Mouse (Mus musculus) midbrain, embryonic 12.5 days (tissue): Measurements from ENCODE around the gene Itm2b. TPM values are rescaled to one million over a fixed set of nuclear protein-coding genes. Genes with fewer than 3 reads are reported as not detected.

ENCODE experiments used
- ATAC-seq: fragments of 200-750 bp; cut with Nextera tagmentation; 2 replicates; pipeline ENCODE4 v1.8.0; 2017; ENCODE audit warnings: low read depth, moderate TSS enrichment, moderate library complexity; ENCODE audit not compliant: low FRiP score
- H3K27ac ChIP-seq: fragments of 300-500 bp; sonication (generic); replicated peaks from 2 replicates; pipeline ENCODE4 v1.5.1; 2016; ENCODE audit warnings: mild to moderate bottlenecking
- H3K27me3 ChIP-seq: fragments of 300-500 bp; sonication (generic); 2 replicates; pipeline ENCODE4 v1.6.1; 2016; ENCODE audit warnings: mild to moderate bottlenecking
- H3K36me3 ChIP-seq: fragments of 300-500 bp; sonication (generic); 2 replicates; pipeline ENCODE4 v1.6.1; 2016
- H3K4me1 ChIP-seq: fragments of 300-500 bp; sonication (generic); 2 replicates; pipeline ENCODE4 v1.6.1; 2016
- H3K4me2 ChIP-seq: fragments of 300-500 bp; sonication (generic); replicated peaks from 2 replicates; pipeline ENCODE4 v1.6.1; 2016; ENCODE audit warnings: mild to moderate bottlenecking, moderate library complexity
- H3K4me3 ChIP-seq: fragments of 300-500 bp; sonication (generic); 2 replicates; pipeline ENCODE4 v1.5.1; 2016; ENCODE audit warnings: mild to moderate bottlenecking
- H3K9ac ChIP-seq: fragments of 300-500 bp; sonication (generic); replicated peaks from 2 replicates; pipeline ENCODE4 v1.6.1; 2016; ENCODE audit warnings: mild to moderate bottlenecking, moderate library complexity
- H3K9me3 ChIP-seq: fragments of 300-500 bp; sonication (generic); 2 replicates; pipeline ENCODE4 v1.6.1; 2016; ENCODE audit warnings: mild to moderate bottlenecking
- WGBS: fragments of 180-500 bp; shearing (Covaris S2); methylation state at CpG from one replicate; pipeline ENCODE4 v1.1.7; 2016; 5-methylcytosine and 5-hydroxymethylcytosine counted together
- polyA plus RNA-seq: library from polyadenylated mRNA; unstranded; fragments of >200 nt; fragmentation: Nextera tagmentation; extraction: Ambion mirVana; gene quantifications from 2 replicates; pipeline ENCODE4 v1.2.1, GENCODE M21; 2016

Gene Itm2b
- polyA plus RNA-seq, 1 experiment from 2014 or later = 367 TPM

DNA sequence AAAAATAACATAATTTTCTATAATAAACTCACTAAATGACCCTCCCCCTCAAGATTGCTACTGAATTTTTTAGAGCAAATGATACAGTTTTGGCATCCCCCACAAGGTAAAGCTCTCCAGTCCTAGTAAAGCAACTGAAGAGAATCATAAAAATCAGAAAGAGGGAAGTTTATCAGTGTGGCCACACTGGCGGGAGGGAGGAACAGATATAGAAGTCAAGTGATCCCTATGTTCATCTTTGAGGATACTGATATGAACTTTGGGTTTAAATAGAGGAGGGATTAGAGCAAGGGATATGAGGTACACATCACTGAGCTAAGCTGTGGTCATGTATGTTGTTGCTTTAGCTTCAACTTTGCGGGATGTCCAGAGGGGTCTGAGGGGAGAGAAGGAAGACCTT, 5.1 kb upstream of the Itm2b start:
- no peaks in the 10 kb centered on the region for H3K36me3 ChIP-seq
- 0 out of 2 replicates have a peak, but pooled peaks cover 4% of the 10 kb centered on the region for H3K9me3 ChIP-seq
- H3K4me2 ChIP-seq = no peak overlapping the region
- no peak overlapping the region for H3K27ac ChIP-seq
- no peak overlapping the region for H3K4me3 ChIP-seq
- 0 out of 2 replicates have a peak, but pooled peaks cover 4% of the 10 kb centered on the region for H3K4me1 ChIP-seq
- H3K9ac ChIP-seq = no peak overlapping the region
- no peaks in the 10 kb centered on the region for H3K27me3 ChIP-seq
- 91% methylated on average over 2 of the region's 2 CpGs for WGBS
- no peak for ATAC-seq

GRCm38 (mm10) chr14:73389059-73389458, 4.0 kb upstream of the Itm2b start:
- no peak overlapping the region for H3K27ac ChIP-seq
- H3K9ac ChIP-seq = no peak overlapping the region
- H3K27me3 ChIP-seq = no peaks in the 10 kb centered on the region
- no peak overlapping the region for H3K4me3 ChIP-seq
- WGBS = 49% methylated on average over 7 of the region's 7 CpGs
- H3K9me3 ChIP-seq = 0 out of 2 replicates have a peak, but pooled peaks cover 4% of the 10 kb centered on the region
- no peaks in the 10 kb centered on the region for H3K36me3 ChIP-seq
- no peak overlapping the region for H3K4me2 ChIP-seq
- ATAC-seq = no peak
- H3K4me1 ChIP-seq = 0 out of 2 replicates have a peak, but pooled peaks cover 8% of the 10 kb centered on the region

GRCm38 (mm10) chr14:73388546-73388945, 3.5 kb upstream of the Itm2b start:
- Histone ChIP-seq H3K36me3 (no peaks in the 10 kb centered on the region), H3K4me2 (no peak overlapping the region), H3K9me3 (0 out of 2 replicates have a peak, but pooled peaks cover 4% of the 10 kb centered on the region), H3K27me3 (no peaks in the 10 kb centered on the region), H3K27ac (no peak overlapping the region), H3K4me3 (no peak overlapping the region), H3K9ac (no peak overlapping the region), H3K4me1 (peaks cover 11% of the 10 kb centered on the region; the same call in 1 of the 2 replicates)
- 59% methylated on average over 7 of the region's 7 CpGs for WGBS
- ATAC-seq = no peak

DNA sequence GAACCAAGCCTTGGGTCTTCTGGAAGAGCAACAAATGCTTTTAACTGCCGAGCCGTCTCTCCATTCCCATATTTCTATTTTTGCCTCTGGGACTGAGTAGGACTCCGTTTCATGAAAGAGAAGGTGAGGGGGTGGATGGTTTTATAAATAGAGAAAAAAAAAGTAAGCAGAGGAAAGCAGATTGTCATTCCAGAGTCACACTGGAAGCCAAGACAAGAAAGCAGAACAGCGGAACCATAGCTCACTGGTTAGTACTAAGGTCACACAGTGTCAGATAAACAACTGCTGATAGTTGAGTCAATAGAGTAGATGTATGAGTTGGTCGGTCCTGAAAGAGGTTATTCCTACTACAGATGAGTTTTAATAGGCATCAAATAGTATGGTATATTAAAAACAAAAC, 1.4 kb upstream of the Itm2b start:
- no peaks in the 10 kb centered on the region for H3K27me3 ChIP-seq
- no peak overlapping the region for H3K9ac ChIP-seq
- H3K36me3 ChIP-seq = no peaks in the 10 kb centered on the region
- peaks cover 32% of the 10 kb centered on the region for H3K4me1 ChIP-seq
- 0 out of 2 replicates have a peak, but pooled peaks cover 4% of the 10 kb centered on the region for H3K9me3 ChIP-seq
- no peak for ATAC-seq
- no peak overlapping the region for H3K4me3 ChIP-seq
- no peak overlapping the region for H3K27ac ChIP-seq
- no peak overlapping the region for H3K4me2 ChIP-seq
- WGBS = 94% methylated on average over 5 of the region's 5 CpGs

DNA sequence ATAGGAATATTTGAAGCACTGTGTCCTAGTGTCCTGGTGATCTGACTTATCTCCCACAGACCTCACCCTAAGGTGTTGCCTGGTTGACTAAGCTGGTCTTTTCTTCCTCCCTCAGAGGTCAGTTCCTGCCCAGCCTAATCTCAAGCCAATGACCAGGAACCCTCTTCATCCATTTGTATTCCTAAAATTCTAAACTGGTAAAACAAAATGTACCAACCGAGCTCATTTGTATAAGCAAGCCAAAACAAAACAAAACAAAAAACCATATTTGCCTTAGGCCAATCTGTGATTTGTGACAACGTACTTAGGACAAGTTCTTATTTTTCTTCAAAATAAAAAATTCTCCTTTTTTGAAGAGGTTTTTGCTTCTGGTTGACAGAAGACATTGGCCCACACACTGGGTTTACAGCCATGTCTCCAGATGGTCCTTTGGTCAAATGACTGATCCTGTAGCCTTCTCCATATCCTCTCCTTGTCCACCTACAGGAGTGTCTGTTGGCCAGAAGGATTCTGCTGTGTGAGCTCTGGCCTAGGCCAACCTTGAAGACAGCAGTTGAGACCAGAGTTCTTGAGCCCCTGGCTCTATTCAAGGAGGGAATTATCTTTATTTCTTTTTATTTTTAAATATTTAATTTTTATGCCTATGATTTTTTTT, 758 bp upstream of the Itm2b start:
- peak; percentile 13; the same call in 1 of the 2 replicates for ATAC-seq
- Histone ChIP-seq H3K4me2 (peak overlapping the region; percentile 62), H3K36me3 (no peaks in the 10 kb centered on the region), H3K27me3 (no peaks in the 10 kb centered on the region), H3K9me3 (0 out of 2 replicates have a peak, but pooled peaks cover 4% of the 10 kb centered on the region), H3K27ac (no peak overlapping the region; the same call in 1 of the 2 replicates), H3K9ac (no peak overlapping the region), H3K4me1 (peaks cover 36% of the 10 kb centered on the region), H3K4me3 (peak overlapping the region; percentile 72; the same call in 1 of the 2 replicates)
- WGBS = 77% methylated on average over 2 of the region's 2 CpGs

GRCm38 (mm10) chr14:73384546-73384912, 560 bp downstream of the Itm2b start:
- Histone ChIP-seq H3K9ac (peak overlapping the region; percentile 95), H3K9me3 (0 out of 2 replicates have a peak, but pooled peaks cover 4% of the 10 kb centered on the region), H3K27me3 (no peaks in the 10 kb centered on the region), H3K4me3 (peak overlapping the region; percentile 72), H3K4me1 (peaks cover 36% of the 10 kb centered on the region), H3K36me3 (no peaks in the 10 kb centered on the region), H3K4me2 (peak overlapping the region; percentile 62), H3K27ac (peak overlapping the region; percentile 92)
- WGBS = under 1% methylated on average over 13 of the region's 13 CpGs
- ATAC-seq = no peak

GRCm38 (mm10) chr14:73383746-73384145, 1.3 kb downstream of the Itm2b start:
- Histone ChIP-seq H3K36me3 (0 out of 2 replicates have a peak, but pooled peaks cover 4% of the 10 kb centered on the region), H3K4me1 (peaks cover 36% of the 10 kb centered on the region), H3K27me3 (no peaks in the 10 kb centered on the region), H3K9ac (no peak overlapping the region), H3K4me2 (peak overlapping the region; percentile 62), H3K9me3 (0 out of 2 replicates have a peak, but pooled peaks cover 4% of the 10 kb centered on the region), H3K4me3 (peak overlapping the region; percentile 72), H3K27ac (no peak overlapping the region)
- ATAC-seq = no peak
- 42% methylated on average over 2 of the region's 2 CpGs for WGBS

- H3K9ac ChIP-seq = peak overlapping the region; percentile 24; the same call in 1 of the 2 replicates
- 0 out of 2 replicates have a peak, but pooled peaks cover under 1% of the 10 kb centered on the region for H3K9me3 ChIP-seq
- peaks cover 36% of the 10 kb centered on the region for H3K4me1 ChIP-seq
- peak overlapping the region; percentile 62 for H3K4me2 ChIP-seq
- H3K36me3 ChIP-seq = peaks cover 15% of the 10 kb centered on the region
- H3K27me3 ChIP-seq = no peaks in the 10 kb centered on the region
- 0 out of 2 replicates have a peak overlapping the region, but pooled peaks have one; percentile 30 for H3K27ac ChIP-seq
- ATAC-seq = no peak
- WGBS = 61% methylated on average over 9 of the region's 9 CpGs
- H3K4me3 ChIP-seq = no peak overlapping the region
These were observed 2.4 kb downstream of the Itm2b start for GRCm38 (mm10) chr14:73382699-73383098.

- H3K9me3 ChIP-seq = no peaks in the 10 kb centered on the region
- H3K36me3 ChIP-seq = peaks cover 21% of the 10 kb centered on the region
- H3K4me2 ChIP-seq = no peak overlapping the region
- ATAC-seq = no peak
- 64% methylated on average over 4 of the region's 4 CpGs for WGBS
- H3K27me3 ChIP-seq = no peaks in the 10 kb centered on the region
- H3K27ac ChIP-seq = no peak overlapping the region
- peaks cover 36% of the 10 kb centered on the region for H3K4me1 ChIP-seq
- no peak overlapping the region for H3K4me3 ChIP-seq
- H3K9ac ChIP-seq = no peak overlapping the region
These were observed 3.5 kb downstream of the Itm2b start for GRCm38 (mm10) chr14:73381559-73381958.

DNA sequence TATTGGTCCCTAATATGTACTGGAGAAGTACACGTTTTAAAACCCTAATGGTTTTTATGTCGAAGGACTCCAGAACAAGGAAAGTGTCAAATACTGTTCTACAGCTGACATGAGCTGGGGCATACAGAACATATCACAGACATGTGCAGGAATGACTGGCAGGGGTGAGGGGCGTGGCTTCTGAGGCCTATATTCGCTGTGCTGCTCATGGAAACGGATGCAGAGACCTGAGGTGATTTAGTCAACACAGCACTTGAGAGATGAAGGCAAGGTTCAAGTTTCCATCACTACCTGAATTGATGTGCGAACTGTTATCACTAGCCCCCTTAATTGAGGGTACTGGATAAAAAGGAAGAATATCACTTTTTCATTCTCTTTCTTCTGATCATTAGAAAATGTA, 7.3 kb downstream of the Itm2b start:
- peaks cover 25% of the 10 kb centered on the region for H3K4me1 ChIP-seq
- no peak overlapping the region for H3K9ac ChIP-seq
- no peak for ATAC-seq
- H3K36me3 ChIP-seq = peaks cover 21% of the 10 kb centered on the region
- H3K4me2 ChIP-seq = no peak overlapping the region
- whole genome bisulfite sequencing = 92% methylated on average over 6 of the region's 6 CpGs
- no peak overlapping the region for H3K4me3 ChIP-seq
- H3K9me3 ChIP-seq = no peaks in the 10 kb centered on the region
- no peak overlapping the region for H3K27ac ChIP-seq
- H3K27me3 ChIP-seq = no peaks in the 10 kb centered on the region

DNA sequence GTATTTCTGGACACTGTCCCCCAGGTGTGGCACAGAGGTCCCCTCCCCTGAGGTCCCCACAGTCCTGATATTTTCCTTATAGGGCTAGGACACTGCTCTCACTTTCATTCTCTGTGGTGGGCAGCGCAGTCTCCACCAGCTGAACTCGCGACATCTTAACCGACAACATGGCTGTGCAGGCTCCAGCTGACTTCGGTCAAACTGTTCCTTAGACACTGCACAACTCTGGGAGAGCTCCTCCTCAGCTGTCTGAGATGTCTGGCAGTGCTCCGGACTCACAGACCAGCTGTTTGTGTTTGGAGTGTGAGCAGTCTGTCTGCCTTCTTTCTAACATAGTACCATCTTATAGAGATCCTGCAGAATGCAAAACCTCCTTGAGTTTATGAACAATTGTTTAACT, 8.2 kb downstream of the Itm2b start:
- no peak overlapping the region for H3K9ac ChIP-seq
- H3K4me2 ChIP-seq = no peak overlapping the region
- no peak overlapping the region for H3K27ac ChIP-seq
- no peak for ATAC-seq
- peaks cover 21% of the 10 kb centered on the region for H3K36me3 ChIP-seq
- peaks cover 17% of the 10 kb centered on the region for H3K4me1 ChIP-seq
- H3K4me3 ChIP-seq = no peak overlapping the region
- no peaks in the 10 kb centered on the region for H3K9me3 ChIP-seq
- WGBS = 91% methylated on average over 6 of the region's 6 CpGs
- H3K27me3 ChIP-seq = no peaks in the 10 kb centered on the region

DNA sequence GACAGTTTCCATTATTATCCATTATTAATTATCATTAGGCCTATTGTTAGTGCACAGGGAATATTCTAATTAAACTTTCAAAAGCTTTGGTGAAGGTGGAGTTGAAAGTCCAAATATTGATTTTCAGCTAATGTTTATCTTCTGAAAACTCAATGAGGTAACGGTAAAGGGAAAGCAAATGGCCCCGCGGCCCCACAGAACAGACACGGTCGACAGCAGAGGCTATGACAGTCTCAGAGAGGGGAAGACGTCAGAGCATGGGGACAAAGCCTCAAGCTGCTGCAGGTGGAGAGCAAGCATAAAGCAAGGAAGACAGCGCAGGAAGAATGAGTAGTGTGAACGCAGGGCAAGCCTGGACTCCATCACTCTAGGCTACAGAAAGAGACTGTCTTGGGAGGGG, 9.2 kb downstream of the Itm2b start:
- Histone ChIP-seq H3K9ac (no peak overlapping the region), H3K27me3 (no peaks in the 10 kb centered on the region), H3K4me2 (no peak overlapping the region), H3K9me3 (no peaks in the 10 kb centered on the region), H3K27ac (no peak overlapping the region), H3K4me3 (no peak overlapping the region), H3K36me3 (peaks cover 21% of the 10 kb centered on the region), H3K4me1 (peaks cover 8% of the 10 kb centered on the region; the same call in 1 of the 2 replicates)
- 70% methylated on average over 7 of the region's 8 CpGs for WGBS
- ATAC-seq = no peak
